Mouse (Mus musculus) neural tube, embryonic 11.5 days (tissue): ENCODE measurements around the gene Degs1. TPM values are rescaled to one million over a fixed set of nuclear protein-coding genes. Genes with fewer than 3 reads are reported as not detected.
A peak's percentile ranks its signal among the peaks of the same experiment; 100 is the strongest.

Experiments
- ATAC-seq: fragments of 200-750 bp; cut with Nextera tagmentation; 2 replicates; pipeline ENCODE4 v1.8.0; 2017; ENCODE audit warnings: moderate number of reproducible peaks, mild to moderate bottlenecking, moderate TSS enrichment, moderate library complexity; ENCODE audit not compliant: insufficient read depth, low FRiP score, low TSS enrichment
- DNase-seq: peaks from one replicate; pipeline ENCODE4 v3.0.0-alpha.2; 2015; ENCODE audit warnings: low spot score
- H3K27ac ChIP-seq: fragments of 300-500 bp; sonication (generic); 2 replicates; pipeline ENCODE4 v1.5.1; 2014; ENCODE audit warnings: low read depth, mild to moderate bottlenecking, low read length
- H3K27me3 ChIP-seq: fragments of 300-500 bp; sonication (generic); 2 replicates; pipeline ENCODE4 v1.6.1; 2014; ENCODE audit warnings: mild to moderate bottlenecking, low read length, mixed read lengths; ENCODE audit not compliant: control insufficient read depth, insufficient read depth
- H3K36me3 ChIP-seq: fragments of 300-500 bp; sonication (generic); 2 replicates; pipeline ENCODE4 v1.6.1; 2014; ENCODE audit warnings: mild to moderate bottlenecking, low read length, moderate library complexity, mixed read lengths; ENCODE audit not compliant: control insufficient read depth, insufficient read depth
- H3K4me1 ChIP-seq: fragments of 300-500 bp; sonication (generic); 2 replicates; pipeline ENCODE4 v1.6.1; 2014; ENCODE audit warnings: low read length, mixed read lengths; ENCODE audit not compliant: control insufficient read depth, insufficient read depth
- H3K4me2 ChIP-seq: fragments of 300-500 bp; sonication (generic); 2 replicates; pipeline ENCODE4 v1.6.1; 2014; ENCODE audit warnings: low read depth, mild to moderate bottlenecking, moderate library complexity
- H3K4me3 ChIP-seq: fragments of 300-500 bp; sonication (generic); 2 replicates; pipeline ENCODE4 v1.5.1; 2014; ENCODE audit warnings: low read depth, low read length
- H3K9ac ChIP-seq: fragments of 300-500 bp; sonication (generic); 2 replicates; pipeline ENCODE4 v1.6.1; 2014; ENCODE audit warnings: mild to moderate bottlenecking, low read length
- H3K9me3 ChIP-seq: fragments of 300-500 bp; sonication (generic); 2 replicates; pipeline ENCODE4 v1.6.1; 2016; ENCODE audit warnings: low read length; ENCODE audit not compliant: control insufficient read depth
- WGBS: fragments of 180-500 bp; shearing (Covaris S2); extraction: QIAGEN DNeasy Blood & Tissue Kit; methylation state at CpG from one replicate; pipeline ENCODE4 v1.1.7; 2014; 5-methylcytosine and 5-hydroxymethylcytosine counted together
- polyA plus RNA-seq: library from polyadenylated mRNA; unstranded; fragments of >200 nt; fragmentation: Nextera tagmentation; extraction: Ambion mirVana; gene quantifications from 2 replicates; pipeline ENCODE4 v1.2.1, GENCODE M21; 2014

Gene Degs1
- polyA plus RNA-seq = 68.8 and 68.9 TPM in 2 replicates

- ATAC-seq (peak; percentile 93), DNase-seq (peak; percentile 97)
- H3K27ac ChIP-seq = peak within 1 kb of the TSS; percentile 87
- peaks cover 10% of the 10 kb centered on the region for H3K4me1 ChIP-seq
- under 1% methylated on average over 91 of the region's 94 CpGs for WGBS
- H3K4me3 ChIP-seq = peak within 1 kb of the TSS; percentile 74
- H3K36me3 ChIP-seq = peaks cover 2% of the 10 kb centered on the region; the same call in 1 of the 2 replicates
- no peaks in the 10 kb centered on the region for H3K9me3 ChIP-seq
- peak within 1 kb of the TSS; percentile 89 for H3K9ac ChIP-seq
- H3K27me3 ChIP-seq = no peaks in the 10 kb centered on the region
- peak within 1 kb of the TSS; percentile 80 for H3K4me2 ChIP-seq
These were observed at the start of gene Degs1 for GRCm38 (mm10) chr1:182282091-182283075. Degs1 (minus strand) TSS chr1:182282804.

DNA sequence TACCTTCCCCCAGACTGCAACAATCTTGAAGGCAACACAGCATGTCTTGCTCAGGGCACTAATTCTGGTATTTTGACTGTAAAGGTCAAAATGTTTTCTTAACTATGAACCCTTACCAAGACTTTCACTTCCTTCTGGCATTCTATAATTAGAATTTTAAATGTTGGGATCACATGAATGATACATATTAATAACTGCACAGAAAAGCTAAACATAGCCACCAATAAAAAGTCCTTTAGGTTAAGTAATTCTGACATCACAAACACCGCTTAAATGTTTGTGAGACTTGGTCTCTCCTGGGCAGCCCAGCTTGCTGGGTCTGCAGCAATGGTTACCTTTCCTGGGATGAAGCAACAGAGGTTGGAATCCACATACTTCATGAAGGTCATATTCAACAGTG is 43.3 kb upstream of the Degs1 start:
- Histone ChIP-seq H3K4me3 (no peak overlapping the region), H3K36me3 (peaks cover 24% of the 10 kb centered on the region), H3K27me3 (no peaks in the 10 kb centered on the region), H3K27ac (no peak overlapping the region), H3K4me2 (no peak overlapping the region), H3K9me3 (no peaks in the 10 kb centered on the region), H3K4me1 (no peaks in the 10 kb centered on the region), H3K9ac (no peak overlapping the region)
- DNase-seq = no peak
- no peak for ATAC-seq
- 95% methylated on average over 1 of the region's 1 CpGs for WGBS

GRCm38 (mm10) chr1:182324552-182324951 is 41.9 kb upstream of the Degs1 start:
- Histone ChIP-seq H3K9ac (no peak overlapping the region), H3K27ac (no peak overlapping the region), H3K4me3 (no peak overlapping the region), H3K9me3 (no peaks in the 10 kb centered on the region), H3K4me2 (no peak overlapping the region), H3K27me3 (no peaks in the 10 kb centered on the region), H3K36me3 (peaks cover 24% of the 10 kb centered on the region), H3K4me1 (no peaks in the 10 kb centered on the region)
- no peak for ATAC-seq
- WGBS = 92% methylated on average over 7 of the region's 7 CpGs
- DNase-seq = no peak

GRCm38 (mm10) chr1:182323139-182323538 is 40.5 kb upstream of the Degs1 start:
- ATAC-seq = no peak
- Histone ChIP-seq H3K9ac (no peak overlapping the region), H3K27ac (no peak overlapping the region), H3K36me3 (peaks cover 26% of the 10 kb centered on the region), H3K4me2 (no peak overlapping the region), H3K27me3 (no peaks in the 10 kb centered on the region), H3K4me3 (no peak overlapping the region), H3K9me3 (no peaks in the 10 kb centered on the region), H3K4me1 (no peaks in the 10 kb centered on the region)
- DNase-seq = no peak
- WGBS = 96% methylated on average over 3 of the region's 3 CpGs

GRCm38 (mm10) chr1:182314201-182314600 is 31.6 kb upstream of the Degs1 start:
- DNase-seq (no peak), ATAC-seq (no peak)
- H3K9me3 ChIP-seq = no peaks in the 10 kb centered on the region
- 92% methylated on average over 5 of the region's 5 CpGs for WGBS
- H3K27me3 ChIP-seq = no peaks in the 10 kb centered on the region
- no peak overlapping the region for H3K4me3 ChIP-seq
- H3K27ac ChIP-seq = no peak overlapping the region
- peaks cover 17% of the 10 kb centered on the region for H3K36me3 ChIP-seq
- H3K4me1 ChIP-seq = no peaks in the 10 kb centered on the region
- H3K9ac ChIP-seq = no peak overlapping the region
- H3K4me2 ChIP-seq = no peak overlapping the region

DNA sequence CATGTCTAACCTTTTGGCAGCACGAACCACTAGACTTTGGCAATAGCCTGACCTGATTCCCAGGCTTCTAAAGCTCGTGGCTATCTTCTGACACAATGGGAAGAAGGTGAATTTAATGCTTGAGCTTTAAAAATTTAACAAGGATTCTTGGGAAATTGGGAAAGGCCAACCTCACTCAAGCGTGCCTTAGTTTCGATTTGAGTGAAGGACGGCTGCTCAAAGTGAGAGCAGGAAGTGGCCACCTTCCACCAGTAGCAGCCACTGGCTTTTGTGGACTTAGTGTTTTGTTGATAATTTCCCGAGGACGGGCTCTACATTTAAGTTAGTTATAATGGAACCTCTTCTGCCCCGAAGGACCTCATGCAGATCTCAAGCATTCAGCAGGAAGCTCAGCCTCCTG is 30.6 kb upstream of the Degs1 start:
- no peaks in the 10 kb centered on the region for H3K27me3 ChIP-seq
- H3K36me3 ChIP-seq = peaks cover 16% of the 10 kb centered on the region
- H3K4me1 ChIP-seq = no peaks in the 10 kb centered on the region
- H3K27ac ChIP-seq = no peak overlapping the region
- no peaks in the 10 kb centered on the region for H3K9me3 ChIP-seq
- no peak overlapping the region for H3K4me3 ChIP-seq
- WGBS = 96% methylated on average over 8 of the region's 8 CpGs
- H3K4me2 ChIP-seq = no peak overlapping the region
- DNase-seq (no peak), ATAC-seq (no peak)
- no peak overlapping the region for H3K9ac ChIP-seq

GRCm38 (mm10) chr1:182311376-182311775 is 28.8 kb upstream of the Degs1 start:
- H3K27me3 ChIP-seq = no peaks in the 10 kb centered on the region
- H3K4me2 ChIP-seq = no peak overlapping the region
- H3K9me3 ChIP-seq = no peaks in the 10 kb centered on the region
- ATAC-seq = no peak
- no peak overlapping the region for H3K4me3 ChIP-seq
- no peak overlapping the region for H3K27ac ChIP-seq
- peaks cover 4% of the 10 kb centered on the region for H3K36me3 ChIP-seq
- no peak for DNase-seq
- H3K9ac ChIP-seq = no peak overlapping the region
- WGBS = 97% methylated on average over 5 of the region's 5 CpGs
- no peaks in the 10 kb centered on the region for H3K4me1 ChIP-seq

DNA sequence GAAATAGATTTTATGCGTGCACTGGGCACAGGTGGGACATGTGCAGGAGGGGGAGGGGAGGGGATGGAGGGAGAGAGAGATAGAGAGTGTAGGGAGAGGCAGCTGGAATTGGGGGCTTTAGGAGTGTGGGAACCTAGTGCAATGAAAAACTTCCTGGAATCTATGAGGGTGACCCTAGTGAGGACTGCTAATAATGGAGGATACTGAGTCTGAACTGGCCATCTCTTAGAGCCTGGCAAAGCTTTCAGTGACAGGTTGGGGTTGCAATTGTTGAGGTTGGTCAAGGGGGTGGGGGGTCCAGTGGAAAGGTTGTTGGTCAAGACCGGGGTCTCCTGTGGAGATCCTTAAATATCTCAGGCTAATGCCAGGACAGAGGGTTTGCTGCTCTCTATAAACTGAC is 27.7 kb upstream of the Degs1 start:
- no peak overlapping the region for H3K4me3 ChIP-seq
- H3K9ac ChIP-seq = no peak overlapping the region
- H3K27me3 ChIP-seq = no peaks in the 10 kb centered on the region
- H3K27ac ChIP-seq = no peak overlapping the region
- no peaks in the 10 kb centered on the region for H3K36me3 ChIP-seq
- 94% methylated on average over 2 of the region's 2 CpGs for WGBS
- H3K4me1 ChIP-seq = no peaks in the 10 kb centered on the region
- no peak for ATAC-seq
- no peak overlapping the region for H3K4me2 ChIP-seq
- no peak for DNase-seq
- no peaks in the 10 kb centered on the region for H3K9me3 ChIP-seq

DNA sequence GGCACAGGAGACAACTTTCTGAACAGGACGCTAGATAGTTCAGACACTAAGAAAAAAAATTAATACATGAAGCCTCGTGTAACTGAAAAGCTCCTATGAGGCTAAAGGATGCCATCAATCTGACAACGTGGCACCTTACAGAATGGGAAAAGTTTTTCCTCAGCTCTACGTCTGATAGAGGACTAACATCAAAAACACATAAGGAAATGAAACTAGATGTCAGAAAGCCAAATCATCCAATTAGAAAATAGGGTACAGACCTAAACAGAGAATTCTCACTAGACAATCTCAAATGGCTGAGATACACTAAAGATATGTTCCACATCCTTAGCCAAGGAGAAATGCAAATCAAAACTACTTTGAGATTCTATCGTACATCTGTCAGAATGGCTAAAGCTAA is 26.8 kb upstream of the Degs1 start:
- Histone ChIP-seq H3K9ac (no peak overlapping the region), H3K4me1 (no peaks in the 10 kb centered on the region), H3K36me3 (no peaks in the 10 kb centered on the region), H3K4me2 (no peak overlapping the region), H3K9me3 (no peaks in the 10 kb centered on the region), H3K27me3 (no peaks in the 10 kb centered on the region), H3K4me3 (no peak overlapping the region), H3K27ac (no peak overlapping the region)
- 79% methylated on average over 5 of the region's 5 CpGs for WGBS
- ATAC-seq = no peak
- no peak for DNase-seq
